Mouse (Mus musculus) embryonic facial prominence, embryonic 10.5 days (tissue): Measurements from ENCODE around the gene Jarid2. TPM values are rescaled to one million over a fixed set of nuclear protein-coding genes. Genes with fewer than 3 reads are reported as not detected.
A peak's percentile ranks its signal among the peaks of the same experiment; 100 is the strongest.

ENCODE experiments used
- DNase-seq: peaks from one replicate; pipeline ENCODE4 v3.0.0-alpha.2; 2017; ENCODE audit warnings: low spot score
- H3K27ac ChIP-seq: fragments of 300-500 bp; sonication (generic); replicated peaks from 2 replicates; pipeline ENCODE4 v1.5.1; 2016; ENCODE audit warnings: mild to moderate bottlenecking
- H3K27me3 ChIP-seq: fragments of 300-500 bp; sonication (generic); replicated peaks from 2 replicates; pipeline ENCODE4 v1.6.1; 2016; ENCODE audit warnings: low read depth, mild to moderate bottlenecking; ENCODE audit not compliant: poor library complexity, severe bottlenecking
- H3K36me3 ChIP-seq: fragments of 300-500 bp; sonication (generic); replicated peaks from 2 replicates; pipeline ENCODE4 v1.6.1; 2016; ENCODE audit warnings: mild to moderate bottlenecking, moderate library complexity
- H3K4me1 ChIP-seq: fragments of 300-500 bp; sonication (generic); 2 replicates; pipeline ENCODE4 v1.6.1; 2016
- H3K4me3 ChIP-seq: fragments of 300-500 bp; sonication (generic); 2 replicates; pipeline ENCODE4 v1.5.1; 2016; ENCODE audit warnings: mild to moderate bottlenecking, moderate library complexity
- H3K9me3 ChIP-seq: fragments of 300-500 bp; sonication (generic); 2 replicates; pipeline ENCODE4 v1.6.1; 2016; ENCODE audit warnings: mild to moderate bottlenecking
- WGBS: fragments of 180-500 bp; shearing (Covaris S2); methylation state at CpG from one replicate; pipeline ENCODE4 v1.1.7; 2016; 5-methylcytosine and 5-hydroxymethylcytosine counted together
- polyA plus RNA-seq: library from polyadenylated mRNA; unstranded; fragments of >200 nt; fragmentation: Nextera tagmentation; extraction: Ambion mirVana; gene quantifications from 2 replicates; pipeline ENCODE4 v1.2.1, GENCODE M21; 2016

Jarid2 gene
- polyA plus RNA-seq, 1 experiment from 2014 or later, result 54.9 TPM

DNA sequence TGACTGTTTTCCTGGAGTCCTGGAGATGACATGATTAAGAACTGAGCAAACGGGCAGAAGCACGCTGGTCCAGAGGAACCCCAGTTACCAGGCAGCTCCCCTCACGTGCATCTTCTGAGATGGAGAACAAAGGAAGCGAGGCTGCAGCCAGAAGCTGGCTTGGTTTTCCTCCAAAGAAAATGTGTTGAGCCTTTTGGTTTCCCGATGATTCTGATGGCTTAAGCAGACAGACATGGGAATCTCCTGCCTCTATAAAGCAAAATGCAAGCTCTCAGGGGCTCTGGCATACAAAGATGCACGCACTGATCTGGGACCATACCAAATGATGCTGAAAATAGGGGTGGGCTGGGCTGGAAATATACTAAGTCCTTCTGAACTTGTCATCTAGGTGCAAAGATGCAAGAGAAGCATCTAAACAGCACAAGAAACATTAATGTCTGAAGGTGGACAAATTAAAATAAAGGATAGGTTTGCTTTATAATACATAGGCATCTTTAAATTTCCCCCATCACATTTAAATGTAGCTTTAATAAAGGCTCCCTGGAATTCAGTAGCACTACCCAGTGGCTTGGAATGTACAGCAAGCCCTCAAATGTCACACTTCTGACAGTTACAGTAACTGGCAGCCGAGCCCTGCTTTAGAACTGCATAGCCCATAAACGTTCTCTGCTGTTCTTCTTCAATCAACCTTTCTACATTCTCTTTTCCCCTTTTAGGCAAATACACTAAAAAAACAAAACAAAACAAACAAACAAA is 217.8 kb downstream of the Jarid2 start:
- no peaks in the 10 kb centered on the region for H3K27me3 ChIP-seq
- H3K4me1 ChIP-seq, result peaks cover 24% of the 10 kb centered on the region; the same call in 1 of the 2 replicates
- WGBS, result 68% methylated on average over 8 of the region's 8 CpGs
- peak overlapping the region; percentile 51 for H3K27ac ChIP-seq
- peaks cover 24% of the 10 kb centered on the region for H3K36me3 ChIP-seq
- H3K4me3 ChIP-seq, result peak overlapping the region; percentile 29; the same call in 1 of the 2 replicates
- no peaks in the 10 kb centered on the region for H3K9me3 ChIP-seq
- no peak for DNase-seq

DNA sequence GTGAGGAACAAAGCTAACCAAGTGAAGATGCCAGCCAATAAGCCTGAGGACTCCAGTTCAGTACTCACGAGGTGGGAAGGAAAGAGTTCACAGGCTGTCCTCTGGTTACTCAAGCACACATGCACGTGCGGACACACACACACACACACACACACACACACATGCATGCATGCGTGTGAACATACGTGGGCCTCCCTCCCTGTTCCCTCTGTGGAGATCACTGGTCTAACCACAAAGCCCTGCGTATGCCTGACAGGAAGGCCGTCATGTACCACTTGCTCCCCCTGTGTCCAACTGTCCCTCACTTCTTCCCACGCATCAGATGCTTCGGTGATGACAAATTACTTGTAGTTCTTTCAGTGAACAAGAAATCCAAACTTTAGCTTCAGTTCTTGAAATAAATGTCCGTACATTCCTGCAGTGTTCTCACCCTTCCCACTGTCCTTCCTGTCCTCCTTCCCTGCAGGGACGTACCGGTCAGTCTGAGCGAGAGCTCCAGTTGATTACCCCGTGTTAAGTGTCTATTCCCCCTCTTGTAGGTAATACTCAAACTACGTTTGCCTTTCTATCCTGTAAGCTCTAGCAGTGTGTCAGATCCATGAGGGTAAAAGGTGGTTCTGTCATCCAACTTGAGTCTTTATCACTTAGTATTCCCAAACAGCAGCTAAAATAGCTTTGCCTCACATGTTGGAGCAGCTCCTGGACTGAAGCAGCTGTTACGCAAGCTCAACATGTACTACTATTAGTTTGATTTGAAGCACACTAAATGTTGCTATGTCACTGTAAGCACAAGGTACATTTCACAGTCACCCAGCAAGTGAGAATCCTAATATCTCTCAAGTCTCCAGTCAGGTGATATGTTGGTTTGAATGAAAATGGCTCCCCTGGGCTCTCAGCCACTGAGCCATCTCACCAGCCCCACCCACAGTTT is 219.3 kb downstream of the Jarid2 start:
- Histone ChIP-seq H3K4me1 (peaks cover 34% of the 10 kb centered on the region), H3K9me3 (no peaks in the 10 kb centered on the region), H3K4me3 (no peak overlapping the region), H3K27ac (no peak overlapping the region), H3K27me3 (no peaks in the 10 kb centered on the region), H3K36me3 (peaks cover 16% of the 10 kb centered on the region)
- no peak for DNase-seq
- 90% methylated on average over 16 of the region's 16 CpGs for WGBS

DNA sequence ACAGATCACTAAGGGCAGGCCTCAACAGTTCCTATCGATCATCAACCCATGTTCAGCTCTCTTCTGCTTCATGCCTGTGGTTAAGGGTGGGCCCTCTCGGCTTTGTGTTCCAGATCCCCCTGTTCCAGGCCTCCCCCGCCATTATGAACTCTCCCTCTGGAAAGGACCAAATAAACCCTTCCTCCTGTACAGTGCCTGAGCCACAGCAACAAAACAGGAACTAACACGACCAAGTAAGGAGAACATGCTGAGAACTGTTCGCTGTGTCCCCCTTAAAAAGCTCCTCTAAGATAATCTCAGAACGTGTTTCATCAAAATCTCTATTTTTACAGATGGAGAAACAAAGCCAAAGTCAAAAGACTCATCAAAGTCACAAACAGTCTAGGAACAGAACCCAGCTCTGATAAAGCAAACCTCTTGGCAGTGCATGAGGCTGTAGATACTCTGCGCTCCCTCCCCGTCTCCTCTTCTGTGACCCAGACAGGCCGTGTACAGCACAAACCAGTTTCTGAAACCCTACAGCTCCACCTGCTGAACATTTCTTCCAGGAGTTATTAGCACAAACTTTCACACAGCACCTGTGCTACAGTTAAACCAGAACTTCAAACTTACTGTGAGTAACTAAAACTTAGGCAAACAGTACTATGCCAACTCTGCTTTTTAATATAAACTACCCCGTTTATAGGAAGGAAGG is 223.3 kb downstream of the Jarid2 start:
- no peak for DNase-seq
- H3K36me3 ChIP-seq, result peaks cover 27% of the 10 kb centered on the region
- peaks cover 39% of the 10 kb centered on the region for H3K4me1 ChIP-seq
- WGBS, result 76% methylated on average over 10 of the region's 10 CpGs
- H3K27ac ChIP-seq, result 0 out of 2 replicates have a peak overlapping the region, but pooled peaks have one; percentile 4
- no peak overlapping the region for H3K4me3 ChIP-seq
- no peaks in the 10 kb centered on the region for H3K27me3 ChIP-seq
- no peaks in the 10 kb centered on the region for H3K9me3 ChIP-seq

DNA sequence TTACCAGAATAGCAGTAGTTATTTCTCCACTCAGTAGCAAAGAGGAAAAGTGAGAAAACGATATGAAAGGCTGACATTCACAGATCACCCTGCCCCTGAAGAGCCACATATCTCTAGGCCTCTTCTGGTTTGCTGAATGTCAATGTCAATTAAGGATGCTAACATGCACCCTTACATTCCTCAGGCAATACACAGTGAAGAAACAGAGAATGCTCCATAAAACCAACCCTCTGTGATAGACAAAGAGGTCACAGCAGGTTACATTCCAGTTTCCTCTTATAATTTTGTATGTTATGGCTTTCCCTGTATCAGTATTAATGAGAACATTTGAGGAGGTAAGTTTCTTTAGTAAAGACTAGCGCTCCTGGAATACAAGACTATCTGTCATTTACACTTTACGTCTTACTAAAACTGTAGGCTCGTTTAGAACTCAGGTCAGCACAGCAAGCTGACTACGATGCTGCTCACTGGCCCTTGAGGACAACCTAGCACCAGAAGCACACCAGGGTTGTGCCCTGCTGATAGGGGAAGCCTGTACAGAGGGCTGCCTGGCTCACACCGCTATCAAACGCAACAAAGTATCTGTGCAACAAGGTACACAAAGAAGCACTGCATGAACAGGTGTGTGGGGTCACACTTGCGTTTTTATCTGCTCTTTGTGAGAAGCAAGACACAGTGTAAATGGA is 224.4 kb downstream of the Jarid2 start:
- WGBS, result 85% methylated on average over 8 of the region's 8 CpGs
- Histone ChIP-seq H3K27me3 (no peaks in the 10 kb centered on the region), H3K27ac (no peak overlapping the region), H3K4me3 (no peak overlapping the region), H3K9me3 (no peaks in the 10 kb centered on the region), H3K36me3 (peaks cover 27% of the 10 kb centered on the region), H3K4me1 (peaks cover 36% of the 10 kb centered on the region)
- DNase-seq, result no peak

DNA sequence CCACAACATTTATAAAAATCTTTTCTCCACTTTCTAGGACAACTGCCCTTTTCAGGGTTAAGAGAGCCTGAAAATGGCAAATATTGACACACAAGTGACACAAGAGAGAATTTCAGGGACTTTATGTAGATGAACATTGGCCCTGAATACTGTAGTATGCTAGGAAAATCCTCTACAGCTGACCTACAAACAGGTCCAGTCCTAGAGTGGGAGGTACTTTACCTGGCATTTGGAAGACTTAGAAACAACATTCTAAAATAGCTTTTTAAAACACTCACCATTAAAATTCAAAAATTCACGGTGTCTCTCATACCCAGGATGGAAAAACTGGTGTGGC is 224.9 kb downstream of the Jarid2 start:
- H3K27me3 ChIP-seq, result no peaks in the 10 kb centered on the region
- no peak overlapping the region for H3K27ac ChIP-seq
- no peak overlapping the region for H3K4me3 ChIP-seq
- no peak for DNase-seq
- WGBS, result 90% methylated on average over 1 of the region's 1 CpGs
- peaks cover 27% of the 10 kb centered on the region for H3K36me3 ChIP-seq
- no peaks in the 10 kb centered on the region for H3K9me3 ChIP-seq
- peaks cover 36% of the 10 kb centered on the region for H3K4me1 ChIP-seq

DNA sequence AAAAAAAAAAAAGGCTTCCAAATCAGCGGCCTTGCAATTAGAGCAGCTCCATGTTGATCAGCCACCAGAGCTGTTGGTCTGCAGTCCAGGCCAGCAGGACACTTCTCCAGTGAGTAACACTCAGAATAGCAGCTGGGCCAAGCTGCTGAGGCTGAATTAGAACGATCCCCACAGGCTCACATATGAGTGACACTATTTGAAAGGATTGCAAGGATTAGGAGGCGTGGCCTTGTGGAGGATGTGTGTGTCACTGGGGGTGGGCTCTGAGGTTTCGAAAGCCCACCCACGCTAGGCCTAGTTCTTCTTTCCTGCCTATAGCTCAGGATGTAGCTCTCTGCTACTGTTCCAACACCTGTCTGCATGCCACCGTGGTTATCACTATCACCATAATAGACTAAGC is 226.5 kb downstream of the Jarid2 start:
- no peaks in the 10 kb centered on the region for H3K9me3 ChIP-seq
- DNase-seq, result no peak
- WGBS, result 91% methylated on average over 6 of the region's 6 CpGs
- H3K27me3 ChIP-seq, result no peaks in the 10 kb centered on the region
- H3K27ac ChIP-seq, result no peak overlapping the region
- H3K4me3 ChIP-seq, result no peak overlapping the region
- H3K36me3 ChIP-seq, result peaks cover 31% of the 10 kb centered on the region
- H3K4me1 ChIP-seq, result peaks cover 36% of the 10 kb centered on the region

DNA sequence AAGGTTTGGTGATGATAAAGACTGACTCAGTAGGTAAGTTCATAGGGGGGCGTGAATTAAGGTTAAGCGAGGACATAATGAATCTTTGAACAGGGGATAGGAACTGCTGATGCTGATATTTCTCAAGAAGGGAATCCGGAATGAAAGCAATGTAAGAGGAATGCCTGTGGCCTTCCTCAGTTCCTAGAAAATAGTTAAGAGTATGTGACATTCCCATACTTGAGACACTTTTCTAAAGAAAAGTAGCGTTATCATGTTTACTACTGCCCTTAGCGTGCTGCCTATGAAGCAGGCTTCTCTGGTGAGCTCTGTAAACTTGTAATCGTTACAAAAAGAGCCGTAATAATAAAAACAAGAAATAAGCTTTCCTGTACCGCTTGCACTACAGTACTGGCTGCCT is 227.8 kb downstream of the Jarid2 start:
- peaks cover 26% of the 10 kb centered on the region for H3K36me3 ChIP-seq
- H3K27me3 ChIP-seq, result no peaks in the 10 kb centered on the region
- peaks cover 38% of the 10 kb centered on the region for H3K4me1 ChIP-seq
- H3K9me3 ChIP-seq, result no peaks in the 10 kb centered on the region
- 88% methylated on average over 8 of the region's 8 CpGs for WGBS
- no peak for DNase-seq
- no peak overlapping the region for H3K4me3 ChIP-seq
- no peak overlapping the region for H3K27ac ChIP-seq

DNA sequence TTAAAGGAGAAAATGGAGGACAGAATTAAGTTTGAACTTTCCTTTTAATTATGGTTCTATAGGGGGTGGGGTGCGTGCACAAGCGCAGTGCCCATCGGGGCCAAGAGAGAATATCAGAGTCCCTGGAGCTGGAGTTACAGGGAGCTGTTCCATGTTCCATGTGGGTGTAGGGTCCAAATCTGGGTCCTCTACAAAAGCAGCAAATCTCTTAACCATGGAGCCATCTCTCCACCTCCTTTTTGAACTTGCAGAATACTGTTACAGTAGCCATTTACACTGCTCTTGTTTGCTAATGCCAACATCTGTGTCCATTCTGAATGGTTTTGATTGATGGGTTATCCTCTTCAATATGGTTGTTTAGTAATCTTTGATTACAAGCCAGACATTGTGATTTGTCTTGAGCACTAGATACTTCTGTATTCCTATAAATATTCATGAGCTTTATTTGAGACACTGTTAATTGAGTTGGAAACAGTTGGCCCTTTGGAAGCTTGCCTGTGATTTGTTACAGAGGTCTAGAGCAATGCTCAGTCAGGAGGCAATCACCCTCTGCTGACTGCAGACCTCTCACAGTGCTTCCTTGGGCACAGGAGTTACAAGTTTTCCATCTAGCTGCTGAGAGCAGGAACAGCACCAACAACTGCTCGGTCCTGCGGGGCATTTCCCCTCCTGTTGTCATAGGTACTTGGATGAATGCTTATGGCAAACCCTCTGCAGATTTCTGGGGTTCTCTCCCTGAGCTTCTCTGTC is 231.4 kb downstream of the Jarid2 start:
- Histone ChIP-seq H3K27ac (no peak overlapping the region), H3K4me3 (no peak overlapping the region), H3K9me3 (no peaks in the 10 kb centered on the region), H3K36me3 (peaks cover 34% of the 10 kb centered on the region), H3K4me1 (peaks cover 23% of the 10 kb centered on the region), H3K27me3 (no peaks in the 10 kb centered on the region)
- 85% methylated on average over 5 of the region's 5 CpGs for whole genome bisulfite sequencing
- DNase-seq, result no peak
